Mouse (Mus musculus) MEL (cell line): ENCODE results near the gene Cacna2d4.

Experiments
- CHD1 ChIP-seq: IDR thresholded peaks from 2 replicates; pipeline ENCODE4 v1.6.1; 2012; ENCODE audit warnings: low read depth, mild to moderate bottlenecking, inconsistent platforms, low read length, improper control_type of control experiment
- CHD2 ChIP-seq: IDR thresholded peaks from 2 replicates; pipeline ENCODE4 v1.6.1; 2011; ENCODE audit warnings: low read length, improper control_type of control experiment
- CTCF ChIP-seq, 3 experiments: IDR thresholded peaks in 2 of 3; conservative IDR thresholded peaks in 1 of 3; 2 replicates each; pipeline ENCODE4 v1.5.1; 2011 to 2012; ENCODE audit warnings: low read length in 3 of 3, low read depth in 2 of 3, mild to moderate bottlenecking in 2 of 3, improper control_type of control experiment in 1 of 3, inconsistent platforms in 1 of 3, mixed read lengths in 1 of 3, moderate library complexity in 1 of 3; ENCODE audit not compliant: control insufficient read depth in 1 of 3, insufficient read depth in 1 of 3, poor library complexity in 1 of 3, severe bottlenecking in 1 of 3
- E2F4 ChIP-seq: IDR thresholded peaks from 2 replicates; pipeline ENCODE4 v1.6.1; 2011; ENCODE audit warnings: low read depth, low read length, improper control_type of control experiment, borderline replicate concordance
- MAFK ChIP-seq: IDR thresholded peaks from 2 replicates; pipeline ENCODE4 v1.6.1; 2011; ENCODE audit warnings: low read depth, mild to moderate bottlenecking, low read length, improper control_type of control experiment, borderline replicate concordance
- MAX ChIP-seq: IDR thresholded peaks from 2 replicates; pipeline ENCODE4 v1.6.1; 2011; ENCODE audit warnings: low read length, improper control_type of control experiment
- MEF2A ChIP-seq: IDR thresholded peaks from 2 replicates; pipeline ENCODE4 v1.6.1; 2014; ENCODE audit warnings: low read depth, mild to moderate bottlenecking, inconsistent platforms, low read length, improper control_type of control experiment; ENCODE audit not compliant: poor library complexity, insufficient replicate concordance, severe bottlenecking; ENCODE audit errors: extremely low read depth
- MYB ChIP-seq: IDR thresholded peaks from 2 replicates; pipeline ENCODE4 v1.6.1; 2011; ENCODE audit warnings: mild to moderate bottlenecking, low read depth, low read length, improper control_type of control experiment
- MYC ChIP-seq: IDR thresholded peaks from 2 replicates; pipeline ENCODE4 v1.6.1; 2011; ENCODE audit warnings: low read depth, mild to moderate bottlenecking, low read length, improper control_type of control experiment, moderate library complexity
- POLR2A ChIP-seq, 2 experiments: IDR thresholded peaks; 2 replicates each; pipeline ENCODE4 v1.6.1; 2011 to 2012; ENCODE audit warnings: low read length in 2 of 2, mild to moderate bottlenecking in 2 of 2, control low read depth in 1 of 2, improper control_type of control experiment in 1 of 2, low read depth in 1 of 2, moderate library complexity in 1 of 2; ENCODE audit not compliant: control insufficient read depth in 1 of 2, insufficient read depth in 1 of 2, poor library complexity in 1 of 2
- TBP ChIP-seq: IDR thresholded peaks from 2 replicates; pipeline ENCODE4 v1.8.0; 2011; ENCODE audit warnings: low read depth, low read length, improper control_type of control experiment
- TCF12 ChIP-seq: IDR thresholded peaks from 2 replicates; pipeline ENCODE4 v1.6.1; 2014; ENCODE audit warnings: low read depth, mild to moderate bottlenecking, inconsistent platforms, low read length, improper control_type of control experiment, moderate library complexity
- UBTF ChIP-seq: IDR thresholded peaks from 2 replicates; pipeline ENCODE4 v1.6.1; 2012; ENCODE audit warnings: low read depth, mild to moderate bottlenecking, inconsistent platforms, low read length, improper control_type of control experiment, moderate library complexity, borderline replicate concordance; ENCODE audit not compliant: insufficient read depth
- ZNF384 ChIP-seq: IDR thresholded peaks from 2 replicates; pipeline ENCODE4 v1.6.1; 2012; ENCODE audit warnings: low read depth, mild to moderate bottlenecking, inconsistent platforms, low read length, improper control_type of control experiment

- TF ChIP-seq POLR2A (IDR thresholded peaks at IDR 0.05; ENCODE audit: control insufficient read depth in 1 of 2, insufficient read depth in 1 of 2, low read depth in 1 of 2, low read length in 2 of 2, poor library complexity in 1 of 2) = no peak
- TF ChIP-seq CTCF (IDR thresholded peaks at IDR 0.05 in 2 of 3, conservative IDR thresholded peaks at IDR 0.05 in 1 of 3; ENCODE audit: control insufficient read depth in 1 of 3, insufficient read depth in 1 of 3, low read depth in 2 of 3, low read length in 3 of 3, poor library complexity in 1 of 3, severe bottlenecking in 1 of 3) = no peak
- TF ChIP-seq MAX = no peak
- TF ChIP-seq MYB = no peak
- no peak for TF ChIP-seq TBP
- no peak for TF ChIP-seq E2F4
- no peak for TF ChIP-seq MEF2A
- TF ChIP-seq MAFK = no peak
- no peak for TF ChIP-seq CHD2
- no peak for TF ChIP-seq TCF12
- TF ChIP-seq MYC = no peak
- TF ChIP-seq UBTF = no peak
- no peak for TF ChIP-seq CHD1
- TF ChIP-seq ZNF384 = no peak
These were observed 9.3 kb upstream of the Cacna2d4 start for GRCm38 (mm10) chr6:119227001-119227400.
